Mouse (Mus musculus): ENCODE data around the gene Gal3st1. TPM values are rescaled to one million over a fixed set of nuclear protein-coding genes. Genes with fewer than 3 reads are reported as not detected.

Gal3st1 gene
- polyA plus RNA-seq, 1 experiment from 2014 or later, result 2.5 TPM

GRCm38 (mm10) chr11:4039951-4040350 lies 56.5 kb downstream of the Gal3st1 start:
- whole genome bisulfite sequencing, result 92% methylated on average over 4 of the region's 4 CpGs
- Histone ChIP-seq H3K4me1 (no peaks in the 10 kb centered on the region), H3K4me3 (no peak overlapping the region), H3K9me3 (no peaks in the 10 kb centered on the region), H3K27me3 (replicated peaks) (no peaks in the 10 kb centered on the region), H3K9ac (no peak overlapping the region), H3K4me2 (replicated peaks) (no peak overlapping the region), H3K27ac (no peak overlapping the region), H3K36me3 (no peaks in the 10 kb centered on the region)
- no peak for ATAC-seq (ENCODE audit: low FRiP score, low read depth)

GRCm38 (mm10) chr11:4041123-4041625 lies 57.7 kb downstream of the Gal3st1 start:
- Histone ChIP-seq H3K36me3 (no peaks in the 10 kb centered on the region), H3K4me1 (no peaks in the 10 kb centered on the region), H3K9me3 (no peaks in the 10 kb centered on the region), H3K4me3 (no peak overlapping the region), H3K27ac (no peak overlapping the region), H3K27me3 (replicated peaks) (no peaks in the 10 kb centered on the region), H3K4me2 (replicated peaks) (no peak overlapping the region), H3K9ac (no peak overlapping the region)
- no peak for ATAC-seq (ENCODE audit: low FRiP score, low read depth)
- WGBS, result 84% methylated on average over 6 of the region's 6 CpGs

- H3K27me3 ChIP-seq (replicated peaks), result no peaks in the 10 kb centered on the region
- H3K36me3 ChIP-seq, result no peaks in the 10 kb centered on the region
- H3K9me3 ChIP-seq, result no peaks in the 10 kb centered on the region
- H3K4me1 ChIP-seq, result no peaks in the 10 kb centered on the region
- ATAC-seq (ENCODE audit: low FRiP score, low read depth), result no peak
- no peak overlapping the region for H3K9ac ChIP-seq
- WGBS, result 92% methylated on average over 7 of the region's 7 CpGs
- H3K4me2 ChIP-seq (replicated peaks), result no peak overlapping the region
- H3K4me3 ChIP-seq, result no peak overlapping the region
- no peak overlapping the region for H3K27ac ChIP-seq
These were observed 59.6 kb downstream of the Gal3st1 start for GRCm38 (mm10) chr11:4043081-4043480.

GRCm38 (mm10) chr11:4046526-4046925 lies 63.1 kb downstream of the Gal3st1 start:
- no peak for ATAC-seq (ENCODE audit: low FRiP score, low read depth)
- Histone ChIP-seq H3K4me1 (no peaks in the 10 kb centered on the region), H3K4me3 (no peak overlapping the region), H3K4me2 (replicated peaks) (no peak overlapping the region), H3K27ac (no peak overlapping the region), H3K9ac (no peak overlapping the region), H3K27me3 (replicated peaks) (no peaks in the 10 kb centered on the region), H3K9me3 (no peaks in the 10 kb centered on the region), H3K36me3 (no peaks in the 10 kb centered on the region)
- WGBS, result 73% methylated on average over 5 of the region's 5 CpGs

GRCm38 (mm10) chr11:4047766-4048165 lies 64.3 kb downstream of the Gal3st1 start:
- Histone ChIP-seq H3K27ac (no peak overlapping the region), H3K4me2 (replicated peaks) (no peak overlapping the region), H3K9me3 (no peaks in the 10 kb centered on the region), H3K9ac (no peak overlapping the region), H3K27me3 (replicated peaks) (no peaks in the 10 kb centered on the region), H3K4me3 (no peak overlapping the region), H3K4me1 (no peaks in the 10 kb centered on the region), H3K36me3 (no peaks in the 10 kb centered on the region)
- WGBS, result 87% methylated on average over 2 of the region's 2 CpGs
- ATAC-seq (ENCODE audit: low FRiP score, low read depth), result no peak

- no peaks in the 10 kb centered on the region for H3K27me3 ChIP-seq (replicated peaks)
- no peaks in the 10 kb centered on the region for H3K4me1 ChIP-seq
- H3K4me2 ChIP-seq (replicated peaks), result no peak overlapping the region
- no peaks in the 10 kb centered on the region for H3K9me3 ChIP-seq
- 92% methylated on average over 6 of the region's 6 CpGs for WGBS
- H3K27ac ChIP-seq, result no peak overlapping the region
- no peak overlapping the region for H3K9ac ChIP-seq
- no peaks in the 10 kb centered on the region for H3K36me3 ChIP-seq
- ATAC-seq (ENCODE audit: low FRiP score, low read depth), result no peak
- no peak overlapping the region for H3K4me3 ChIP-seq
These were observed 65.0 kb downstream of the Gal3st1 start for GRCm38 (mm10) chr11:4048438-4048837.

Other genes with a start within 250 kb of the Gal3st1 start
- 5.5 and 7.6 TPM in 2 replicates for gene Osbp2, start 119.7 kb upstream of the Gal3st1 start, polyA plus RNA-seq (2016; fragmentation: Nextera tagmentation; extraction: Ambion mirVana)
- gene 4921536K21Rik, start 88.5 kb upstream of the Gal3st1 start, polyA plus RNA-seq (2016; fragmentation: Nextera tagmentation; extraction: Ambion mirVana), result 0.47 and 0.59 TPM in 2 replicates
- 22.2 and 23.5 TPM in 2 replicates for gene Dusp18, start 88.4 kb upstream of the Gal3st1 start, polyA plus RNA-seq (2016; fragmentation: Nextera tagmentation; extraction: Ambion mirVana)
- 9.1 and 9.6 TPM in 2 replicates for gene Slc35e4, start 69.0 kb upstream of the Gal3st1 start, polyA plus RNA-seq (2016; fragmentation: Nextera tagmentation; extraction: Ambion mirVana)
- gene Tcn2, start 51.5 kb upstream of the Gal3st1 start, polyA plus RNA-seq (2016; fragmentation: Nextera tagmentation; extraction: Ambion mirVana), result 26.3 and 28.3 TPM in 2 replicates
- 68.1 and 75.7 TPM in 2 replicates for gene Pes1, start 19.7 kb upstream of the Gal3st1 start, polyA plus RNA-seq (2016; fragmentation: Nextera tagmentation; extraction: Ambion mirVana)
- gene 4930556J24Rik, start 6.9 kb upstream of the Gal3st1 start, polyA plus RNA-seq (2016; fragmentation: Nextera tagmentation; extraction: Ambion mirVana), result 0.28 and 0.49 TPM in 2 replicates
- gene Sec14l4, start 47.8 kb downstream of the Gal3st1 start, polyA plus RNA-seq (2016; fragmentation: Nextera tagmentation; extraction: Ambion mirVana), result 0.06 TPM in 1 of 2 replicates, not detected in the other
- gene Sec14l3, start 81.2 kb downstream of the Gal3st1 start, polyA plus RNA-seq (2016; fragmentation: Nextera tagmentation; extraction: Ambion mirVana), result not detected in 2 replicates
- gene Mtfp1, start 111.8 kb downstream of the Gal3st1 start, polyA plus RNA-seq (2016; fragmentation: Nextera tagmentation; extraction: Ambion mirVana), result 4.5 and 5.6 TPM in 2 replicates
- gene Sec14l2, start 139.8 kb downstream of the Gal3st1 start, polyA plus RNA-seq (2016; fragmentation: Nextera tagmentation; extraction: Ambion mirVana), result 2.3 and 3.1 TPM in 2 replicates
- gene Rnf215, start 151.6 kb downstream of the Gal3st1 start, polyA plus RNA-seq (2016; fragmentation: Nextera tagmentation; extraction: Ambion mirVana), result 40.0 and 41.2 TPM in 2 replicates
- gene Ccdc157, start 176.7 kb downstream of the Gal3st1 start, polyA plus RNA-seq (2016; fragmentation: Nextera tagmentation; extraction: Ambion mirVana), result 7.6 and 8.3 TPM in 2 replicates
- gene Sf3a1, start 176.7 kb downstream of the Gal3st1 start, polyA plus RNA-seq (2016; fragmentation: Nextera tagmentation; extraction: Ambion mirVana), result 65.7 and 70.1 TPM in 2 replicates
- gene Tbc1d10a, start 203.2 kb downstream of the Gal3st1 start, polyA plus RNA-seq (2016; fragmentation: Nextera tagmentation; extraction: Ambion mirVana), result 26.9 and 27.7 TPM in 2 replicates
- gene Castor1, start 234.6 kb downstream of the Gal3st1 start, polyA plus RNA-seq (2016; fragmentation: Nextera tagmentation; extraction: Ambion mirVana), result 1.6 and 2.3 TPM in 2 replicates